Mouse (Mus musculus) liver, adult 2 months (tissue): ENCODE measurements around the gene Ace.

ENCODE experiments used
- CTCF ChIP-seq: fragments of 200-500 bp; IDR thresholded peaks from 2 replicates; pipeline ENCODE4 v1.5.1; 2011; ENCODE audit warnings: low read depth, low read length, control low read depth
- POLR2A ChIP-seq: fragments of 200-500 bp; IDR thresholded peaks from 2 replicates; pipeline ENCODE4 v1.6.1; 2011; ENCODE audit warnings: low read length, control low read depth; ENCODE audit not compliant: insufficient read depth; ENCODE audit errors: extremely low read depth

DNA sequence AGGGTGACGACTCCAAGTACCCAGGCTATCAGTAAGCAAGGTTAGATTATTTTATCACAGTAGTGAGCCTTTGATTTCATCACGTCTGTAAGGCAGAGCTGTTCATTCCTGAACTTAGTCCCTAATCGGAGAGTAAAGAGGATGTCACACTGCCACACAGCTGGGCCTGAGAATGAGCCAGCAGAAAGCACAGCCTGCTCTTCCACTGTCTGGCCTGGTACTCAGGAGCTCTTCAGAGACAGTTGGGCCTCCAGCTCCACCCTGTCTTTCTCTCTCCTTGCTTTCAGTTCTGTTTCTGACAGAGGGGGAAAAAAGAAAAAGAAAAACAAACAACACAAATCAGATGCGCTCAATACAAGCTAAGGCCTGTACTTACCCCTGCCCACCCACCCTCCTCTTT is 1.5 kb upstream of the Ace start:
- TF ChIP-seq POLR2A (no peak), CTCF (no peak)
